Mouse (Mus musculus) liver, postnatal 0 days (tissue): ENCODE data around the gene Bcr.

ENCODE experiments used
- CTCF ChIP-seq: sonication (generic); IDR thresholded peaks from 2 replicates; pipeline ENCODE4 v1.5.1; 2016; ENCODE audit warnings: antibody characterized with exemption, low read depth
- EP300 ChIP-seq: IDR thresholded peaks from 2 replicates; pipeline ENCODE4 v1.6.1; 2016; ENCODE audit warnings: antibody characterized with exemption, low read depth, mild to moderate bottlenecking

GRCm38 (mm10) chr10:75106940-75107381 lies 46.6 kb downstream of the Bcr start:
- TF ChIP-seq CTCF (no peak), EP300 (no peak)
